9 mouse cellular contexts compared by ENCODE assay signal in genomic region chr17:31529314-31529713, GRCm38 (mm10). TPM values are rescaled to one million over a fixed set of nuclear protein-coding genes. Genes with fewer than 3 reads are reported as not detected.
DNase-seq lines count a peak whose midpoint lies in the region; ATAC-seq lines count a peak whose summit lies in the region.
"Had no signal": no experiment of that assay in that cellular context is flagged by ENCODE, and none has a peak within 500 bp of the region (broad histone marks: within the 10 kb centered on the region; RNA-seq: fewer than 3 reads in every experiment).

No protein-coding gene starts in this region.

- no peaks in the 10 kb centered on the region for H3K9me3 ChIP-seq in forebrain, embryonic 16.5 days (ENCODE audit: control insufficient read depth, low read length)
- no peaks in the 10 kb centered on the region for H3K9me3 ChIP-seq in limb, embryonic 11.5 days (ENCODE audit: control insufficient read depth, low read length)
- H3K9me3 ChIP-seq: embryonic facial prominence, embryonic 13.5 days; liver, embryonic 15.5 days had no signal

- no peaks in the 10 kb centered on the region; the same call in 1 of the 2 replicates for H3K4me1 ChIP-seq in forebrain, embryonic 16.5 days (replicated peaks; ENCODE audit: control insufficient read depth, insufficient read depth, low read length)
- no peaks in the 10 kb centered on the region for H3K4me1 ChIP-seq in limb, embryonic 11.5 days (ENCODE audit: control insufficient read depth, insufficient read depth, low read length)
- H3K4me1 ChIP-seq: embryonic facial prominence, embryonic 13.5 days; liver, embryonic 15.5 days had no signal

- H3K9ac ChIP-seq in forebrain, embryonic 16.5 days (replicated peaks; ENCODE audit: low read depth, low read length): no peak overlapping the region
- no peak overlapping the region for H3K9ac ChIP-seq in limb, embryonic 11.5 days (ENCODE audit: low read length)
- H3K9ac ChIP-seq: liver, embryonic 15.5 days had no signal

- ATAC-seq in forebrain, embryonic 16.5 days: peak; percentile 71; the same call in 1 of the 2 replicates
- no peak for ATAC-seq in limb, embryonic 11.5 days (ENCODE audit: insufficient number of reproducible peaks, low FRiP score, low TSS enrichment, low read depth)

- H3K36me3 ChIP-seq in forebrain, embryonic 16.5 days (ENCODE audit: control insufficient read depth, insufficient read depth): peaks cover 17% of the 10 kb centered on the region
- H3K36me3 ChIP-seq in limb, embryonic 11.5 days (ENCODE audit: control insufficient read depth, insufficient read depth, low read length): peaks cover 16% of the 10 kb centered on the region

- H3K4me2 ChIP-seq in forebrain, embryonic 16.5 days (ENCODE audit: low read length): peak overlapping the region; percentile 19
- H3K4me2 ChIP-seq in limb, embryonic 11.5 days (ENCODE audit: low read depth, severe bottlenecking): no peak overlapping the region
- H3K4me2 ChIP-seq: embryonic facial prominence, embryonic 13.5 days; liver, embryonic 15.5 days had no signal

- DNase-seq in ovary, postnatal 14 days (ENCODE audit: low spot score): peak; percentile 38
- no peak for DNase-seq in ovary, postnatal 36 days (ENCODE audit: low spot score)
- DNase-seq in WW6 (ENCODE audit: low read depth, low spot score): peak; percentile 63
- DNase-seq in limb, embryonic 11.5 days (ENCODE audit: low spot score): peak; percentile 60
- peak; percentile 53 for DNase-seq in right cerebral cortex, postnatal 14 days
- DNase-seq in heart, adult 11 months: no peak

- 15% methylated on average over 15 of the region's 15 CpGs for WGBS in forebrain, embryonic 16.5 days
- 33% methylated on average over 15 of the region's 15 CpGs for WGBS in limb, embryonic 11.5 days

- H3K27me3 ChIP-seq in forebrain, embryonic 16.5 days (replicated peaks; ENCODE audit: control insufficient read depth, insufficient read depth, low read length): no peaks in the 10 kb centered on the region
- no peaks in the 10 kb centered on the region for H3K27me3 ChIP-seq in limb, embryonic 11.5 days (ENCODE audit: control insufficient read depth, insufficient read depth, low read length)
- H3K27me3 ChIP-seq: embryonic facial prominence, embryonic 13.5 days; liver, embryonic 15.5 days had no signal

- no peak overlapping the region for H3K27ac ChIP-seq in forebrain, embryonic 16.5 days (ENCODE audit: low read length)
- H3K27ac ChIP-seq in limb, embryonic 11.5 days (replicated peaks; ENCODE audit: low read depth, low read length): no peak overlapping the region
- H3K27ac ChIP-seq: embryonic facial prominence, embryonic 13.5 days; liver, embryonic 15.5 days had no signal

- no peak overlapping the region for H3K4me3 ChIP-seq in forebrain, embryonic 16.5 days (replicated peaks; ENCODE audit: low read length)
- H3K4me3 ChIP-seq in limb, embryonic 11.5 days (ENCODE audit: low read depth, low read length): no peak overlapping the region
- H3K4me3 ChIP-seq: embryonic facial prominence, embryonic 13.5 days; liver, embryonic 15.5 days had no signal

RNA-seq across cellular contexts. Expression of gene Ndufv3, which starts 9.4 kb away (rescaled TPM):
- 294 and 316 TPM in 2 replicates for polyA plus RNA-seq in forebrain, embryonic 16.5 days (2015; fragmentation: Nextera tagmentation; extraction: Ambion mirVana)
- polyA plus RNA-seq in limb, embryonic 11.5 days (2014; fragmentation: Nextera tagmentation; extraction: Ambion mirVana): 201 and 210 TPM in 2 replicates

RNA-seq across cellular contexts. Expression of gene Wdr4, which starts 9.5 kb away (rescaled TPM):
- polyA plus RNA-seq in forebrain, embryonic 16.5 days (2015; fragmentation: Nextera tagmentation; extraction: Ambion mirVana): 39.4 and 43.8 TPM in 2 replicates
- 42.4 and 43.6 TPM in 2 replicates for polyA plus RNA-seq in limb, embryonic 11.5 days (2014; fragmentation: Nextera tagmentation; extraction: Ambion mirVana)

RNA-seq across cellular contexts. Expression of gene Pknox1, which starts 35.2 kb away (rescaled TPM):
- 32.2 and 36.0 TPM in 2 replicates for polyA plus RNA-seq in forebrain, embryonic 16.5 days (2015; fragmentation: Nextera tagmentation; extraction: Ambion mirVana)
- polyA plus RNA-seq in limb, embryonic 11.5 days (2014; fragmentation: Nextera tagmentation; extraction: Ambion mirVana): 37.9 and 39.7 TPM in 2 replicates

Comparison
In these comparisons a context has a peak if more than half of its experiments do, and no peak if none do; other contexts are left out.
1. DNase-seq: peak in ovary, postnatal 14 days (single experiment), WW6 (single experiment), limb, embryonic 11.5 days (single experiment) and right cerebral cortex, postnatal 14 days (single experiment); none in ovary, postnatal 36 days (single experiment) and heart, adult 11 months (single experiment).